Mouse (Mus musculus) ES-Bruce4 (cell line): ENCODE results near the gene Ccl26. TPM values are rescaled to one million over a fixed set of nuclear protein-coding genes. Genes with fewer than 3 reads are reported as not detected.

ENCODE experiments used
- H3K27ac ChIP-seq: 2 replicates; pipeline ENCODE4 v1.5.1; 2012; ENCODE audit warnings: low read length, inconsistent platforms; ENCODE audit not compliant: insufficient read depth
- H3K27me3 ChIP-seq: 2 replicates; pipeline ENCODE4 v1.6.1; 2012; ENCODE audit warnings: mild to moderate bottlenecking, low read length, inconsistent platforms; ENCODE audit not compliant: control insufficient read depth, poor library complexity, insufficient read depth, severe bottlenecking
- H3K36me3 ChIP-seq: 2 replicates; pipeline ENCODE4 v1.6.1; 2012; ENCODE audit warnings: inconsistent platforms, mild to moderate bottlenecking, low read length, moderate library complexity; ENCODE audit not compliant: control insufficient read depth, poor library complexity, insufficient read depth, severe bottlenecking
- H3K4me1 ChIP-seq: one replicate; pipeline ENCODE4 v1.8.1; 2011; ENCODE audit warnings: low read length; ENCODE audit not compliant: control insufficient read depth, insufficient read depth
- H3K4me3 ChIP-seq: 2 replicates; pipeline ENCODE4 v1.5.1; 2011; ENCODE audit warnings: low read depth, mild to moderate bottlenecking, low read length
- H3K9ac ChIP-seq: 2 replicates; pipeline ENCODE4 v1.6.1; 2012; ENCODE audit warnings: low read depth, mild to moderate bottlenecking, inconsistent platforms; ENCODE audit not compliant: poor library complexity, severe bottlenecking
- H3K9me3 ChIP-seq: replicated peaks from 2 replicates; pipeline ENCODE4 v1.6.1; 2012; ENCODE audit warnings: mild to moderate bottlenecking, low read length, inconsistent platforms; ENCODE audit not compliant: control insufficient read depth, poor library complexity, insufficient read depth, severe bottlenecking
- CTCF ChIP-seq: IDR thresholded peaks from one replicate; pipeline ENCODE4 v1.8.1; 2011; ENCODE audit warnings: low read depth, low read length
- EP300 ChIP-seq: IDR thresholded peaks from 2 replicates; pipeline ENCODE4 v1.6.1; 2011; ENCODE audit warnings: low read depth, low read length; ENCODE audit not compliant: insufficient read depth
- POLR2A ChIP-seq: IDR thresholded peaks from one replicate; pipeline ENCODE4 v1.8.1; 2011; ENCODE audit warnings: low read length; ENCODE audit not compliant: insufficient read depth
- polyA plus RNA-seq: library from polyadenylated mRNA; stranded (reverse); fragments of >200 nt; gene quantifications from 2 replicates; pipeline ENCODE4 v1.2.4, GENCODE M21; 2011; ENCODE audit warnings: low read depth; ENCODE audit not compliant: missing spikeins, insufficient read depth, insufficient read length

The Ccl26 gene
- polyA plus RNA-seq, 1 experiment, result not detected

GRCm38 (mm10) chr5:135568698-135569097 lies 5.3 kb upstream of the Ccl26 start:
- Histone ChIP-seq H3K27me3 (no peaks in the 10 kb centered on the region), H3K9ac (no peak overlapping the region), H3K9me3 (peaks cover 5% of the 10 kb centered on the region), H3K4me3 (no peak overlapping the region), H3K36me3 (no peaks in the 10 kb centered on the region), H3K27ac (no peak overlapping the region), H3K4me1 (no peaks in the 10 kb centered on the region)
- TF ChIP-seq CTCF (no peak), POLR2A (no peak), EP300 (no peak)

- no peak overlapping the region for H3K27ac ChIP-seq
- no peaks in the 10 kb centered on the region for H3K27me3 ChIP-seq
- no peak overlapping the region for H3K9ac ChIP-seq
- no peaks in the 10 kb centered on the region for H3K36me3 ChIP-seq
- H3K4me1 ChIP-seq, result no peaks in the 10 kb centered on the region
- H3K4me3 ChIP-seq, result no peak overlapping the region
- peaks cover 5% of the 10 kb centered on the region; the same call in 1 of the 2 replicates for H3K9me3 ChIP-seq
- no peak for TF ChIP-seq CTCF
- no peak for TF ChIP-seq EP300
- no peak for TF ChIP-seq POLR2A
Observed at GRCm38 (mm10) chr5:135567556-135568265, 4.3 kb upstream of the Ccl26 start.

- Histone ChIP-seq H3K4me3 (no peak overlapping the region), H3K27me3 (no peaks in the 10 kb centered on the region), H3K9ac (no peak overlapping the region), H3K4me1 (no peaks in the 10 kb centered on the region), H3K36me3 (no peaks in the 10 kb centered on the region), H3K27ac (no peak overlapping the region), H3K9me3 (peaks cover 3% of the 10 kb centered on the region; the same call in 1 of the 2 replicates)
- no peak for TF ChIP-seq EP300
- no peak for TF ChIP-seq POLR2A
- no peak for TF ChIP-seq CTCF
Observed at GRCm38 (mm10) chr5:135557671-135558070, 5.7 kb downstream of the Ccl26 start.

- Histone ChIP-seq H3K9ac (no peak overlapping the region), H3K9me3 (peaks cover 3% of the 10 kb centered on the region; the same call in 1 of the 2 replicates), H3K27me3 (no peaks in the 10 kb centered on the region), H3K36me3 (no peaks in the 10 kb centered on the region), H3K4me1 (no peaks in the 10 kb centered on the region), H3K27ac (no peak overlapping the region), H3K4me3 (no peak overlapping the region)
- TF ChIP-seq EP300 (no peak), CTCF (no peak), POLR2A (no peak)
Observed at GRCm38 (mm10) chr5:135557051-135557450, 6.3 kb downstream of the Ccl26 start.

GRCm38 (mm10) chr5:135556259-135556658 lies 7.1 kb downstream of the Ccl26 start:
- Histone ChIP-seq H3K9ac (no peak overlapping the region), H3K4me1 (no peaks in the 10 kb centered on the region), H3K9me3 (peaks cover 3% of the 10 kb centered on the region; the same call in 1 of the 2 replicates), H3K27ac (no peak overlapping the region), H3K4me3 (no peak overlapping the region), H3K36me3 (no peaks in the 10 kb centered on the region), H3K27me3 (no peaks in the 10 kb centered on the region)
- TF ChIP-seq CTCF (no peak), EP300 (no peak), POLR2A (no peak)

GRCm38 (mm10) chr5:135551591-135551990 lies 11.8 kb downstream of the Ccl26 start:
- no peak for TF ChIP-seq CTCF
- no peak for TF ChIP-seq EP300
- Histone ChIP-seq H3K27ac (no peak overlapping the region), H3K4me3 (no peak overlapping the region), H3K9me3 (peaks cover 3% of the 10 kb centered on the region; the same call in 1 of the 2 replicates), H3K4me1 (no peaks in the 10 kb centered on the region), H3K9ac (no peak overlapping the region), H3K27me3 (no peaks in the 10 kb centered on the region), H3K36me3 (no peaks in the 10 kb centered on the region)
